ENCODE assay signal across 8 mouse cellular contexts in the genomic region with DNA sequence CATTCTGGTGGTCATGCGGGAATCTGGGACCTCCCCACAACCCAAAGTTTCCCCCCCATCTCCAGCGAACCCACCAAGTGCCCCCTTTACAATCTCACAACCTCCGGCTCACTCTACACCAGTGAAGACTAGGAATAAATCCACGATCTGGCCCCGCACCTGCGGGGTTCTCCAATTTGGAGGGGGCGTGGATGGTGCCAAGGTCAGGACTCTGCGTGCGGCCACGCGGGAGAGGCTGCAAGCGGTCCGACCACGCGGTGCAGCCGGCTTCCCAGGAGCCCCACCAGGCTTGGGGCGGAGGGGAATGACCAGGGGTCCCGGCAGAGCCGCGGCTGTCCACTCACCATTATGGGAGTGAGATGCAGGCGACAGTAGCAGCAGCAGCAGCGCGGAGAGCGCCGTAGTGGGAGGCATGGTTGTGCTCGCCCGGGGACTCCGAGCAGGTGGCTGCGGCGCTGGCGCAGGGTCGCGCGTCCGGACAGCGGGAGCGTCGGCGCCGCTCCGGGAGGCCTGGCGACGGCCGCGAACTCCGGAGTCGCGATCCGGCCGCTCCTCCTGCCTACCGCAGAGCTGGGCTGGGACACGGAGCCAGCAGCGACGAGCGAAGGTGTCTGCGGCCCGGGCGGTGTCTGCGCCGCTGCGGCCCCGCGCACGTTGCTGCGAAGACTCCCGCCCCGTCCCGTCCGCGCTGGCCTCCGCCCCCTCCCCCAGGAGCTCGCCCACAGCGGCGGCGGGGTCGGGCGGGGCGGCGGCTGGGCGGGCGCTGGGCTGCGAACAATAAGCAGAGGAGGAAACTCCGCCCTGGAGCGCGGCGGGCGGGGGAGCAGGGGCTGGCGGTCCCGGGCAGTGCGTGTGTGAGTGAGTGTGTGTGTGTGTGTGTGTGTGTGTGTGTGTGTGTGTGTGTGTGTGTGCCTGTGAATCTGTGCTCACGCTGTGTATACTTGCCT. TPM values are rescaled to one million over a fixed set of nuclear protein-coding genes. Genes with fewer than 3 reads are reported as not detected.
A peak's percentile ranks its signal among the peaks of the same experiment; 100 is the strongest.
DNase-seq lines count a peak whose midpoint lies in the region; ATAC-seq lines count a peak whose summit lies in the region.

Gene Podxl (minus strand): TSS at position 747 of the 947 bp plus-strand sequence.

- DNase-seq in T-cell, adult 2 months (ENCODE audit: low spot score) = peak; percentile 49
- DNase-seq in cerebellum, postnatal 36 days = peak; percentile 19 to 39
- DNase-seq in gastrocnemius, postnatal 36 days = peak; percentile 53 to 69
- DNase-seq in left cerebral cortex, postnatal 36 days (ENCODE audit: low spot score in 2 of 2) = peak; percentile 51 to 62
- peak; percentile 83 for DNase-seq in mesoderm, embryonic 11.5 days (ENCODE audit: low read depth, low spot score)
- DNase-seq in right cerebral cortex, postnatal 36 days (ENCODE audit: low spot score in 2 of 2) = peak; percentile 30 to 49
- DNase-seq in urinary bladder, postnatal 36 days (ENCODE audit: low spot score in 2 of 2) = peak; percentile 37 to 70

- intact Hi-C loops in gastrocnemius, postnatal 36 days (cut with DNase I) = no loop called here
- intact Hi-C loops in left cerebral cortex, postnatal 36 days (cut with DNase I) = no loop called here

- ATAC-seq in inflammation-experienced regulatory T-cells, adult 6 months = peak; percentile 64

RNA-seq across cellular contexts. Expression of gene Podxl, which starts in this region (rescaled TPM):
- total RNA-seq in gastrocnemius, postnatal 36 days (2021) = 10 to 100 TPM; 15.7 to 20.8 TPM
- polyA plus RNA-seq in inflammation-experienced regulatory T-cells, adult 6 months (2017; shearing (Covaris generic)) = under 1 TPM; 0.06 to 0.38 (median 0.11) TPM
- 10 to 100 TPM; 15.6 to 17.2 TPM for total RNA-seq in left cerebral cortex, postnatal 36 days (2021)

Comparison
In these comparisons a context has a peak if more than half of its experiments do, and no peak if none do; other contexts are left out.
1. Peak in every context shown above with its lines: DNase-seq and ATAC-seq.
2. Peak in ATAC-seq in inflammation-experienced regulatory T-cells, adult 6 months; RNA of the gene not detected or under 1 TPM.
3. DNase-seq: peak in every context shown above with its lines; median percentile 83 in mesoderm, embryonic 11.5 days; 61 in gastrocnemius, postnatal 36 days; 56 in left cerebral cortex, postnatal 36 days; 54 in urinary bladder, postnatal 36 days; 49 in T-cell, adult 2 months; 40 in right cerebral cortex, postnatal 36 days; 29 in cerebellum, postnatal 36 days.